Mouse (Mus musculus) induced T-regulatory cell, adult 2 months (primary cell): ENCODE measurements around the gene Tgfb2.

Experiments
- DNase-seq: peaks from one replicate; pipeline ENCODE4 v3.0.0-alpha.2; 2012; ENCODE audit warnings: low read depth

Gene Tgfb2

GRCm38 (mm10) chr1:186581666-186582065, 124.1 kb downstream of the Tgfb2 start:
- DNase-seq: no peak

GRCm38 (mm10) chr1:186581114-186581513, 124.7 kb downstream of the Tgfb2 start:
- no peak for DNase-seq

DNA sequence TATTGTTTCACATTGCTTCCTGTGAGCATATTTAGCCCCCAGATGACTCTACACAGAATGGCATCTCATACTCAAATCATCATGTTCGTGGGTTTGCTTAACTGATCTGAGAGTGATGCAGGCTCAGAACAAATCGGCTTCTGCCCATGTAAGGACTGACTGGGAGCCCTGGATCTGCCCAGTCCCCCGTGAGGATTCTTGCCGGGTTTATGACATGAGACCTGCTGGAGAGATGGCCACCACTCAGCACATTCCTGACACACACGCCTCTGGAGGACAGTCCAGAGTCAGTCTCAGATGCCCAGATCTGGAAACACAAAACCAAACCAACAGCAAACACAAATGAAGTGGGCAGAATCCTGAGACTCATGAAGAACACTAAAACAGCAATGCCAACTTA, 128.5 kb downstream of the Tgfb2 start:
- no peak for DNase-seq

GRCm38 (mm10) chr1:186575629-186576028, 130.2 kb downstream of the Tgfb2 start:
- DNase-seq: no peak

DNA sequence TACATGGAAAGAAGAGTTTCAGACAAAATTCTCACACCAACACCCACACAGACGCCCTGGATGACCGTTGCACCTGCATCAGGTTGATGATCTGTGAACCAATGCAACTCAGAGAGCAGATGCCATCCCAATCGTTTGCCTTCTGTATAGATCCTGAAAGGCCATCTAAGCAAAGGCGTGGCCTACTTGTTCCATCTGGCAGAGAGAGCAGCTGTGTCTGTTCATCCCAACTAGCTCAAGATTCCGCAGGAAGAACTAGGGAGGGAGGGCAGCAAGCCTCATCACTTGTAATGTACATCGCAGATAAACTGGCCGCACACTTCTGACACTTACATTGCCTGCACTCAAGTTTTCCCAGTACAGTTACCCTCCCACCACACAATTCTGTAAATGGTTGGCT, 130.7 kb downstream of the Tgfb2 start:
- DNase-seq: no peak
